Mouse (Mus musculus): Measurements from ENCODE around the gene Pi4k2a. TPM values are rescaled to one million over a fixed set of nuclear protein-coding genes. Genes with fewer than 3 reads are reported as not detected.
A peak's percentile ranks its signal among the peaks of the same experiment; 100 is the strongest.

Pi4k2a gene
- total RNA-seq, 2 experiments from 2014 or later = 39.5 TPM

GRCm38 (mm10) chr19:42130294-42130606, 40.0 kb downstream of the Pi4k2a start:
- intact Hi-C loops (cut with DNase I) = no loop called here
- no peak for DNase-seq

DNA sequence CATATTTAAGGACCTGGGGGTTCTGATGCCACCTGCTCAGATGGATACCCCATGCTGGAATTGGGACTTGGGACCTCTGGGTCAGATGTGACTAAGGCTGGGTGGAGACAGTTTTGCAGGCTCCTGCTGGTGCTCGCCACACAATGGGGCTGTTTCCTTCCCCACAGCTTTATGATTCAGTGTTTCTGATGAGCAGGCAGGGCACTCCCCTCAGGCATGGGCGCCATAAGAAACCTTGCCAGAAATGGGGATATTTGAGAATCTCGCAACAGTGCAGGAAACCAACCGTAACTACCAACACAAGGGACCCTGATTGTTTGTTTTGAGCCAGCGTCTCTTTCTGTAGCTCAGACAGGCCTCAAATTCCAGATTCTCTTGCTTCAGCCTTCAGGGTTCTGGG, 40.8 kb downstream of the Pi4k2a start:
- DNase-seq = no peak
- intact Hi-C loops (cut with DNase I) = no loop called here

DNA sequence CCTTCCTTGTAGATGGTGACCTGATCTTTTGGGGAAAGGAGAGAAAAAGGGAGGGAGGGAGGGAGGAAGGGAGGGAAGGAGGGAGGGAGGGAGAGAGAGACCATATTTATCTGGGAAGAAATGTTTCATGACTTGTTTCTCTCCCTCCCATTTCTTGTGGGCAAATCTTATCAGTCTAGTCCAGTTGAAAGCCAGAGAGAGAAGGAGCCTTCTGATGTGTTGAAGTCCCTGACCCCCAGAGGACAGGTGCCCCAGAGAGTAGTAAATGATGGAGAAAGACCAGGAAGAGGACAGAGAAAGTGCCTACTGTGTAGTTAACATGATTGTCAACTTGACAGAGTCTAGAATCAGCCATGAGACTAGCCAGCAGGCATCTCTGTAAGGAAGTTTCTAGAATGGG, 44.8 kb downstream of the Pi4k2a start:
- no peak for DNase-seq
- intact Hi-C loops (cut with DNase I) = no loop called here

GRCm38 (mm10) chr19:42136126-42136525, 45.9 kb downstream of the Pi4k2a start:
- no peak for DNase-seq
- intact Hi-C loops (cut with DNase I) = no loop called here

DNA sequence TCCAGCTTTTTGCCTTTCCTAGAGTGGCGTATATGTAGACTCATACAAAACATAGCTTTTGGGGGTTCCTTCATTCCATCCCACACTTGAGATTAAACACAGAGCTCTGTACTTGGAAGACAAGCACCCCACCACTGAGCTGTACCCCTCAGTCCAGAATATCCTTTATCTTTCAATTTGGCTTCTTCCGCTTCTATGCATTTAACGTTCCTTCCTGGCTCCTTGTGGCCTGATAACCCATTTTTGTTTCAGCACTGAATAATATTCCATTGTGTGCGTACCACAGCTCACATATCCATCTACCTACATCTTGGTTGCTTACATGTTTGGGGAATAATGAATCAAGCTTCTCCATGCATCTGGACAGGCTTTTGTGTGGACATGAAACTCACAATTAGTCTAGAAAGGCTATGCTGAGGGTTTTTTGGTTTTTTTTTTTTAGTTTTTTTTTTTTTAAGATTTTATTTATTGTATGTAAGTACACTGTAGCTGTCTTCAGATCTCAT, 47.0 kb downstream of the Pi4k2a start:
- intact Hi-C loops (cut with DNase I) = no loop called here
- DNase-seq = no peak

GRCm38 (mm10) chr19:42138517-42139285, 48.4 kb downstream of the Pi4k2a start:
- no peak for DNase-seq
- intact Hi-C loops (cut with DNase I) = no loop called here

- DNase-seq = no peak
- intact Hi-C loops (cut with DNase I) = no loop called here
These were observed 49.7 kb downstream of the Pi4k2a start for GRCm38 (mm10) chr19:42139724-42140517.

DNA sequence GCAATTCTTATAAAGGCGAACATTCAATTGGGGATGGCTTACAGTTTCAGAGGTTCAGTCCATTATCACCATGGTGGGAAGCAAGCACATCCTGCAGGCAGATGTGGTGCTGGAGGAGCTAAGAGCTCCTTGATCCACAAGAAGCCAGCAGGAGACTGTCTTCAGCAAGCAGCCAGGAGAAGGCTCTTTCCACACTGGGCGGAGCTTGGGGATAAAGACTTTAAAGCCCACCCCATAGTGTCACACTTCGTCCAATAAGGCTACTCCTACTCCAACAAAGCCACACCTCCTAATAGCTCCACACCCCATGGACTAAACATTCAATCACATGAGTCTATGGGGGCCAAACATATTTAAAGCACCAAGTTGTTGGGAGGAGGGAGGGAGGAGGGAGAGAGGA, 51.7 kb downstream of the Pi4k2a start:
- intact Hi-C loops (cut with DNase I) = no loop called here
- DNase-seq = no peak

DNA sequence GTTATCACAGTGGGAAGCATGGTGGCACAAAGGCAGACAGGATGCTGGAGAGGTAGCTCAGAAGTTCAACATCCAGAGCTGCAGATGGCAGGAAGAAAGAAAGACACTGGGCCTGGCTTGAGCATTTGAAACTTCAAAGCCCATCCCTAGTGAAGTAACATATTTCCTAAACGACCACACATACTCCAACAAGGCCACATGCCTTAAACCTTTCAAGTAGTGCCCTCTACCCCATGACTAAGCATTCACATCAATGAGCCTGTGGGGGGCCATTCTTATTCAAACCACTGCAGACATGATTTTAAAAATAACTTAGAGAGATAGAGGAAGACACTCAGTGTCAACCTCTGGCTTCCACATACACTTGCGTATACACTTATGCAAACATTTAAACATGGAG, 52.5 kb downstream of the Pi4k2a start:
- intact Hi-C loops (cut with DNase I) = no loop called here
- DNase-seq = no peak

GRCm38 (mm10) chr19:42144067-42144466, 53.8 kb downstream of the Pi4k2a start:
- DNase-seq = no peak
- intact Hi-C loops (cut with DNase I) = no loop called here

DNA sequence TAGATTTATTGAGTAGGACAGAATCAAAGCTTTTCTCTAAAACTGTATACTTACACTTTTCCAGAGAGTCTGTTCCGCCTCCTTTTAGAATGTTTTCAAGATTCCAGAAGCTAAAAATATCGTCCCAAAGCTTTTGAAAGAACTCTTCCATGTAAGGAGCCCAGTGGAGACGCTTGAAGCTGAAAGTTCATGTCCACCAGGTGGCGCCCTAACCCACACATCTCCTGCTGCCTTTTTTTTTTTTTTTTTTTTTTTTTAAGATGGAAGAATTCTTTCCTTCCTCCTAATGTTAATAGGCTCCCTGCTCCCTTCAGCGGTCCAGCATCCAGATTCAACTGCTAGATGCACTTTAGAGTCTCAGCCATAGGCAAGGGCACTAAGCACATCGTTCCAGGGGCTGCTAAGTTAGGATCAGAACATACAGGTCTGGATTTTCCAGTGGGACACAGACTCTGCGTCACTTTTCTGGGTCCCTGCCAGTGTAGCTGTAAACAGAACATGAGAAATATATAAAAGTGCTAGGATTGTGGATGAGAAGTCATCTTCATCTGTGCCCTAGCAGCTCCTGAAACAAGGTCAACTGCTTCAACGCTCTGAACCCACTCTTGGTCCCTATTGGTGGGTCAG, 54.4 kb downstream of the Pi4k2a start:
- peak; percentile 89 for DNase-seq
- intact Hi-C loops (cut with DNase I) = no loop called here

DNA sequence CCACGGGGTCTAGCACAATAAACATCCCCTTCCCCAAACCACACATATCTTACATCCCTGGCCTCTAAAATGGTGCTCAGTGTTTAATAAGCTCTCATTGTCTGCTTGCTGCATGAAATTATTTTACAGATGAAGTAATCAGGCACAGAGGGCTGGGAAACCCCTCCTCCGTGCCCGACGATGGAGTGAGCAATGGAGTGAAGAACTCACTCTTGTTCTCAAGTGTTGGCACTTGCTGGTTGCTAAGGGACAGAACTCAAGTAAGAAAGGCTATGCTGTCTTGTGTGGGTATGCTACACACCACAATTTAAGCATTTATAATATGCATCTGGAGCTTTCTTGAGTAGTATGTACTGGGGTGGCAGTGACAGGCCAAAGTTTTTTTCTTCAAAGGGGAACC, 54.9 kb downstream of the Pi4k2a start:
- intact Hi-C loops (cut with DNase I) = no loop called here
- DNase-seq = no peak

- no peak for DNase-seq
- intact Hi-C loops (cut with DNase I) = no loop called here
These were observed 55.5 kb downstream of the Pi4k2a start for GRCm38 (mm10) chr19:42145731-42146130.

DNA sequence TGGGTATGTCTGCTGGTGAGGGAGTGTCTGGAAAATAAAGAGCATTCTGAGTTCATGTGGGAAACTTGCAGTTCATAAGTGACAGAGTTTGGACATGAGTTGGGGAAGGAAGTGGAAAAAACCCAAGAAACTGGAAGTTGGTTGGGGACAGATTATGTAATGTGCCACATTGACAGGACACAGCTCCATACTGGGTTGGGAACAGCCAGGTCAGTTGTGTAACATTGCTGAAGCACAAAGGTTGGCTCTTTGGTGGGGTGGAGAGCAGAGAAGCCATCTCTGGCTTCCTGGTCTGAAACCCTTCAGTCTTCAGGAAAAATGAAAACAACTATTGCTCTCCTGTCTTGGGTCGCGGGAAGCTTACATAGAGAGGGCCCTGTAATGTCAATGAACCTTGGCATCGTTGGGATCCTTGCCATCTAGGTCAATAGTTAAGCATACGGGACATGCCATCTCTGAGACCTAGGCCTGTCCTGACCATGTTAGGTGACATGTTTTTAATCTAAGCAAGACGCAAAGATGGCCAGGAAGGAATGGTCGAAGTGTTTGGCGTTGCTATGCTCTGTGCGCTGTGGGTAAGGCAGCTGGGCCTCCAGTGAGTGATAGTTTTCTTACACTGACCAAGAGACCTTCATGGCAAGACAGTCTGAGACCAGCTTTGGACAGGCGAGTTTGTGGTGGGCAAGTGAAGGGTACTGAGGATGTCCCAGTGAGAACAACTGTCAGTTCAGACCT, 56.2 kb downstream of the Pi4k2a start:
- intact Hi-C loops (cut with DNase I) = no loop called here
- no peak for DNase-seq

- peak; percentile 48 for DNase-seq
- intact Hi-C loops (cut with DNase I) = no loop called here
These were observed 57.0 kb downstream of the Pi4k2a start, which contains the start of gene Marveld1 for GRCm38 (mm10) chr19:42147170-42147768. TSS of gene Marveld1 (plus strand) at chr19:42147400.

GRCm38 (mm10) chr19:42147769-42148568, 57.7 kb downstream of the Pi4k2a start:
- intact Hi-C loops (cut with DNase I) = no loop called here
- peak; percentile 64 for DNase-seq

DNA sequence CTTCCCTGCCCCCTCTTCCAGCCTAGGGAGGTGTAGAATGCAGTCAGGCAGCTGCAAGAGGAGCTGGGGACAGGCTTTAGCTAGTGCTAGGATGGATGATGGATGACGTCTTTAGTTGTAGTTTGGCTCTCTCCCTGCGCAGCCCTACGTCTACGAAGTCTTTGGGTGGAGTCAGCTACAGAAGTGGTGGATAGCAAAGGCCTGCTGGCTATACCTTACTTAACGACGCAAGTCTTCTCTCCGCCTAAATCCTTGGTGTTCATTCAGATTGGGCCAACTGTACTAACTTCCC, 58.2 kb downstream of the Pi4k2a start:
- no peak for DNase-seq
- intact Hi-C loops (cut with DNase I) = no loop called here

- intact Hi-C loops (cut with DNase I) = no loop called here
- DNase-seq = peak; percentile 86
These were observed 61.7 kb downstream of the Pi4k2a start for GRCm38 (mm10) chr19:42151990-42152389.

- no peak for DNase-seq
- intact Hi-C loops (cut with DNase I) = no loop called here
These were observed 67.4 kb downstream of the Pi4k2a start for GRCm38 (mm10) chr19:42157493-42158237.

Measured in left cerebral cortex, postnatal 4 days (tissue).